Mouse (Mus musculus) stomach, postnatal 0 days (tissue): ENCODE data around the gene Rgs8.

Experiments
- CTCF ChIP-seq: IDR thresholded peaks from 2 replicates; pipeline ENCODE4 v1.5.1; 2016; ENCODE audit warnings: antibody characterized with exemption, low read depth, mild to moderate bottlenecking, moderate library complexity
- EP300 ChIP-seq: optimal IDR thresholded peaks from 2 replicates; pipeline ENCODE3; 2016; ENCODE audit warnings: antibody characterized with exemption

GRCm38 (mm10) chr1:153635521-153635920 is 17.3 kb upstream of the Rgs8 start:
- TF ChIP-seq CTCF (no peak), EP300 (no peak)
